Mouse (Mus musculus): ENCODE results near the gene Crk. TPM values are rescaled to one million over a fixed set of nuclear protein-coding genes. Genes with fewer than 3 reads are reported as not detected.
A peak's percentile ranks its signal among the peaks of the same experiment; 100 is the strongest.
"Not testable (repeated sequence)": the region's sequence is repeated elsewhere in the genome, so short reads cannot be mapped to it uniquely, and the experiment has no call there.

Gene Crk
- total RNA-seq, 2 experiments from 2014 or later: 93.2 to 96.5 TPM

DNA sequence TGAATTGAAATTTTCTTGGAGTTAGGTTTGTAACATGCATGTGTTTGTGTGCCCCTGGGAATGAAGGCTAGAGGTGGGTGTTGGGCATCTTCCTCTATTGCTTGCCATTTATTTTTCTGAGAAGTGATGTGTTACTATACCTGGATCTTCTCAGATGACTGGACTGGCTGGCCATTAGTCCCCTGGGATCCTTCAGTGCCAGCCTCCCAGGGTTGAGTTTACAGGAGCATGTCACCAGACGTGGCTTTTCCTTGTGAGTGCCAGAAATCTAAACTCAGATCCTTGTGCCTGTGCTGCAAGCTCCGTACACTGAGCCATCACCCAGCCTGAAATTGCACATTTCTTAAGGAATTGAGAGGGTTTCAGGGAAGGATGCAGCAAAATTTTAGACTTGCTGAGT lies 5.9 kb downstream of the Crk start:
- no peak for DNase-seq

DNA sequence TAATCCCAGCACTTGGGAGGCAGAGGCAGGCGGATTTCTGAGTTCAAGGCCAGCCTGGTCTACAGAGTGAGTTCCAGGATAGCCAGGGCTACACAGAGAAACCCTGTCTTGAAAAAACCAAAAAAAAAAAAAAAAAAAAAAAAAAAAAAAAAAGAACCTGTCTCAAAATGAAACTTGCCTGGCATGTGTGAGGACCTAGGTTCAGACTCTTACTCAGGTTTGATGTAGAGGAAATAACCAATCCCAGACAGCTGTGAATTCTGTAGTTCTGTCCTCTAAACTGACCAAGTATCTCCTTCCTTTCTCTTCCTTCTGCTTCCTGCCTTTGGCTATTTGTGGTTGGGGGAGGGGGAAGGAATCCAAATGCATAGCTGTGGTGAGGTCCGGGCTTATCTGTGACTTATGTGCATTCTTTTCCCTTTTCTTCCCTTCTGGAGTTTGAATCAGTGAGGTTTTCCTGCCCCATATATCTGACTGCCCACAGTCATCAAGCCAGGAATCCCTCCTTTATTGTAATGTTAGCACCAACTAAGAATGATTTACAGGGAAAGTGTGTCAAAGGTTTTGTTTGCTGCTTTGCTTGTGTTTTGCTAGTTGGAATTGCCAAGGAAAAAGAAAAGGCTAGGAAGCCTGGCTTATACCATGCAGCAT lies 8.4 kb downstream of the Crk start:
- DNase-seq: no peak

- DNase-seq: no peak
Observed at GRCm38 (mm10) chr11:75688132-75688531, 9.1 kb downstream of the Crk start.

GRCm38 (mm10) chr11:75689977-75690376 lies 10.9 kb downstream of the Crk start:
- DNase-seq: no peak

DNA sequence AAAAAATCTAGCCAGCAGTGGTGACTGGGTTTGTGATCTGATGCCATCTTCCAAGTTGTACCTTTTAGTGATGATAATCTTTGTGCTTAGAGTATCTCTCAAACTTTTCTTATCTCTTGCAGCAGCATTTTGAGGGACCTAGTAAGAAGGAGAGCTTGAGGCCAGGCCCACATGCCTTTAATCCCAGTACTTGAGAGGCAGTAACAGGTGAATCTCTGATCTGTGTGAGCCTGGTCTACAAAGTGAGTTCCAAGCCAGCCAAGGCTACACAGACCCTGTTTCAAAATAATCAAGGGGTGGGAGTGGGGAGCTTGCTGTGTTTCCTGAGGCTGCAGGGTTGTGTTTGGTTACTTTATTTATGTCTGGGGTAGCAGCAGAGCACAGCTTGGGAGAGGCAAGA lies 12.0 kb downstream of the Crk start:
- DNase-seq: no peak

DNA sequence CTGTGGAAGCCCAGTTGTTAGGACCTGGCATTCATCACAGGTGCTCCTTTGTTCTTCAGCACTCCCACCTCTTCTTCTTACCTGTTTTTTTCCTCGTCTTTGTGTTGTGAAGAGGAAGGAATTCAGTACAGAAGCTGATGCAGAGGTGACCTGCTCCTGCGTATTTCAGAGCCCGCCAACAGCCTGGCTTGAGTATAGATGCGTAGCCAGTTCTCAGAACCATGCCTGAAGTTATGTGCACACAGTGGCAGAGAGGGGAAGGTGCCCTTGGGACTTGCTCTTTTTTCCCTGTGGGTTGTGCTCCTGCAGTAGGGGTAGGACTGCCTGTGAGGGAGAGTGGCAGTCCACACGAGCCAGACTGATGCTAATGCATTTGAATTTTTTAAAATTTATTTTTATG lies 14.5 kb downstream of the Crk start:
- DNase-seq: no peak

DNA sequence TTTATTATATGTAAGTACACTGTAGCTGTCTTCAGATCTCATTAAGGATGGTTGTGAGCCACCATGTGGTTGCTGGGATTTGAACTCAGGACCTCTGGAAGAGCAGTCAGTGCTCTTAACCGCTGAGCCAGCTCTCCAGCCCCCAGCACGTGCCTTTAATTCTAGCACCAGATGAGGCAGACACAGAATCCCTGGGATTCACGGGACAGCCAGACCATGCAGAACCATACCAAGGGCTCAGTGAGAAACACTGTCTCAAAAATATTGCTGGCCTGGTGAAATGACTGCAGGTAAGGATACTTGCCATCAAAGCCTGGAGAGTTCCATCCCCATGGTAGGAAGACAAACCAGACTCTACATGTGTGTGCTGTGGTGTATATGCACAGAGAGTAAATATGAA lies 18.4 kb downstream of the Crk start:
- not testable (repeated sequence) for DNase-seq

DNA sequence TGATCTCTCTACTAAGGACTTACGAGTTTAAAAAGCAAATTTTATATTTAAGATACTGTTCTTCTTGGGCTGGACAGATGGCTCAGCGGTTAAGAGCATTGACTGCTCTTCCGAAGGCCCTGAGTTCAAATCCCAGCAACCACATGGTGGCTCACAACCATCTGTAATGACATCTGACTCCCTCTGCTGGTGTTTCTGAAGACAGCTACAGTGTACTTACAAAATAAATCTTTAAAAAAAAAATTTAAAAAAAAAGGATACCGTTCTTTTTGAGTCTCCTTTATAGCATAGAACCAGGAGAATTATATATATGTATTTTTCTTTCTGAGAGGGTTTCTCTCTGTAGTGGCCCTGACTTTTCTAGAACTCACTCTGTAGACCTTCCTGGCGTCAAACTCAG lies 21.5 kb downstream of the Crk start:
- no peak for DNase-seq

GRCm38 (mm10) chr11:75702761-75703160 lies 23.7 kb downstream of the Crk start:
- DNase-seq: no peak

GRCm38 (mm10) chr11:75703748-75704147 lies 24.7 kb downstream of the Crk start:
- DNase-seq: no peak

DNA sequence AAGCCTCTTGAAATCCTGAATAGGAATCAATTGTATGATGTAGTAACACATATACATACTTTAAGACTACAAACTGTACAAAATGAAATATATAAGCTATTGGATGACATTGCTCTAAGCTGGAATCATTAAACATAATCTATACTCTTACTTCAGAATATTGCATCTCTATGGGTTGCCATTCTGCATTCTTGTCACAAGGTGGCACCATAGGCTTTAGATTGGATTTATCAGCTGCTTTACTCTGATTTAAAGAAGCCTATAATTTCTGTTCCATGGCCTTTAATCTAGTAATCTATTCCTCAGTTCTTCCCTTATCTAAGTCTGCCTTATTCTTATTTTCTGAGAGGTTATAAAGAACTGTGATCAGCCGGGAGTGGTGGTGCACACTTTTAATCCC lies 34.9 kb downstream of the Crk start:
- no peak for DNase-seq

- no peak for DNase-seq
Observed at GRCm38 (mm10) chr11:75715556-75715955, 36.5 kb downstream of the Crk start.

GRCm38 (mm10) chr11:75716661-75717325 lies 37.7 kb downstream of the Crk start:
- DNase-seq: no peak

- no peak for DNase-seq
Observed at GRCm38 (mm10) chr11:75722339-75722738, 43.3 kb downstream of the Crk start.

GRCm38 (mm10) chr11:75727168-75727567 lies 48.1 kb downstream of the Crk start:
- DNase-seq: no peak

GRCm38 (mm10) chr11:75727659-75728058 lies 48.6 kb downstream of the Crk start:
- not testable (repeated sequence) for DNase-seq

DNA sequence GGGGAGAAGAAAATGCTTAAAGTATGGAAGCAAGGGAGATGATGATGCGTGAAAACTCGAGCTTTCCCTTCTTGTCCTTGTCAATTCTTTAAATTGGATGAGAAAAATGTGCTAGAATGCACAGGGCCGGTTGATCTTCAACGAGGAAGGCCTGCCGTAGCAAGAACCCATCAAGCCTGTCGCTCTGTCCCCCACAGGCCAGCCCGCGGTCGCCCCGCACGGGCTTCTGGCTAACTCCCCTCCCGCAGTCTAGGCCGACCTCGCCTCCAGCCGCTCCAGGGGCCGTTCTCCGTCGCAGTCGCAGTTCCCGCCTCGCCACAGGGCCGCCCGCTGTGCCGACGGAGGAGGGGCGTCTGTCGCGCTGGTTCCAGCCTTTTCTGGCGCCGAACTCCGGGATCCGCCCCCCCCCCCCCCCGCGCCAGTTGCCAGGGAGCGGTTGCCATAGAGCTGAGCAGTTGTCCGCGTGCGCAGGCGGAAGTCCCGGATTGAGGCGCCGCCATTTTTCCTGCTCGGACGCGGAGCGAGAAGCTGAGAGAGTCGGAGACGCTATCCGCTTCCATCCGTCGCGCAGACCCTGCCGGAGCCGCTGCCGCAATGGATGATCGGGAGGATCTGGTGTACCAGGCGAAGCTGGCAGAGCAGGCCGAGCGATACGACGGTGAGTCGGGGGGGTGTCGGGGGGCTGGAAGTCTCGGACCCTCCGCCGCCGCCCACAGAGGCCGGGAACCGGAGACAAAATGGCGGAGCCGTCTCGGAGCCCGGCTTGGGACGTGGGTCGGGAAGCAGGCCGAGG lies 53.6 kb downstream of the Crk start, which contains the start of gene Ywhae:
Ywhae (plus strand) TSS at position 436 of the 793 bp plus-strand sequence.
- peak; percentile 93 for DNase-seq

- peak; percentile 81 for DNase-seq
Observed at GRCm38 (mm10) chr11:75733227-75733940, 54.3 kb downstream of the Crk start.

DNA sequence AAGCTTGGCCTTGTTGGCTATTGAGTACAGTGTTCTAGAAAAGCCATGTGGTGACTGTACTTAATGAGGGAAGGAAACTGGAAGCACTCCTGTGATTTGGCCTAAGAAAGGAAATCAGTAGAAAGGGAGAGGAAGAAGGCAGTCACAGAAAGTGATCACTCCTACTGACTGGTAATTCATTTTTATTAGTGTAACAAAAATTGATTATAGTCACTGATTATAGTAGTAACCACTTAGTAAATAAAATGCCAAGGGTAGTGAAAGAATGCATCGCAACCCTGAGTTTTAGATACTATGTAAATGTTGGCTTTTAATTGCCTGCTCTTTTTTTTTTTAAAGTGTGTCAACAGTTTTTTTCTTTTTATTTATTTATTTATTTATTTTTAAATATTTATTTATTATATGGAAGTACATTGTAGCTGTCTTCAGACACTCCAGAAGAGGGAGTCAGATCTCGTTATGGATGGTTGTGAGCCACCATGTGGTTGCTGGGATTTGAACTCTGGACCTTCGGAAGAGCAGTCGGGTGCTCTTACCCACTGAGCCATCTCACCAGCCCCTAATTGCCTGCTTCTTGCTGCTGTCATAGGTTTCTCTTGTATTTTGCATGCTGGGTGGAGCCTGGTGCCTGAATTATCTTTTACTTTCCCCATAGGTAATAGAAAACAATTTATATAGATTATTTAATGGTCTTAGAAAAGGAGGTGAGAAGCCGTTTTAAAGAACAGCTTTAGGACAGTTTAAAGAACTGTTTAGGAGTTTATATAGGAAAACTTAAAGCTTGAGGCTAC lies 56.6 kb downstream of the Crk start:
- no peak for DNase-seq

DNA sequence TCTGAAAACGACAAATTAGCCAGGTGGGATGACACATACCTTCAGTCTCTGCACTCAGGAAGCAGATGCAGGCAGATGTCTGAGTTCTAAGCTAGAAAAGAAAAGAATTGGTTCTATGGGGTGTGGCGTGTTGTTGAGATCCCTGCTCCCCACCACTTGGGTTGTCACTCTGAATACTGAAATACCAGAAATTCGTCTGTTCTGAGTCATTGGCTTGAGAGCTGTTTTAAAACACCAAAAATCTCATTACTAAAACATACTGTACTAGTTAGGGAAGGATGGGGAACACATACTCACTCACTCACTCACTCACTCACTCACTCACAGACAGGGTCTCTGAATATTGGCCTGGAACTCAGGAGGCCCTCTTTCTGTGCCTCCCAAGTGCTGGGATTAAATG lies 57.9 kb downstream of the Crk start:
- no peak for DNase-seq

- no peak for DNase-seq
Observed at GRCm38 (mm10) chr11:75737806-75738476, 58.9 kb downstream of the Crk start.
